Mouse (Mus musculus): ENCODE results near the gene Rnf43. TPM values are rescaled to one million over a fixed set of nuclear protein-coding genes. Genes with fewer than 3 reads are reported as not detected.

Gene Rnf43
- total RNA-seq, 2 experiments from 2014 or later: 0.09 to 0.16 TPM

DNA sequence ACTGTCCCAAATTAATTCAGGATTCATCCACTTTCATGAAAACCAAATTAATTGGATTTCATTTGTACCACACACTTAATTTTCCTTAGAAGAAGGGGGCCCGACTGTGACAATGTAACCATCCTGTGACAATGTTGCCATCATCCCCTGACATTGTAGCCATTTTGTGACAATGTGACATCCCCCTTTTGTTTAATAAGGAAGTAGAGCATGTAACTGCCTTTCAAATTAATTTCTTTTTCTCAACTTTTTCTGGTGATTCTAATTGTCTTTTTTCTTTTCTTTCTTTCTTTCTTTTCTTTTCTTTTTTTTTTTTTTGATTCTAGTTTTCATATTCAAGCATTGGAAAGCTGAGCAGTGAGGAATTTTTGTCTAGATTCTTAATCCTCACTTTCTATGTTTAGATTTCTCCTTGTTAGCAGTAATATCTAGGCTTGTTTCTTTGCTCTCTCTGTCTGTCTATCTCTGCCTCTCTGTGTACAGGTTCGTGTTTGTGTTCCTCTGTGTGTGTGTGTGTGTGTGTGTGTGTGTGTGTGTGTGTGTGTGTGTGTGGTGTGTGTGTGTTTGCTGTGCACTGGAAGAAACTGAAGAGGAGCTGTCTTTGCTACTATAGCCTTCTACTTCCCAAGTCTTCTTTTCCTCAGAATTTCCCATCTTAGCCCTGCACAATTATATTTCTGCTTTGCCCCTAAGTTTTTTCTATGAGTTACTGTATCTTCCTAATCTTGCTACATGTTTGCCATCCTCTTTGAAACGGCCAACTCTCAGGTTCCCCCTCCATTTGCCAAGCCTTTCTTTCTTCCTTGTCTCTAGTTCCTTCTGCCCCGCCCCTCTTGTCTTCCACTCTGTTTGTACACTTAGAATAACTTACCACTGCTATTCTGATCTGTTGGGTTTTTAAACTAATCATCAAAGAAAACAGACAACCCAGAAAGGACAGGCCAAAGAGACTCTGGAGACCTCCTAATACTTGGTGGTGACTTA is 4.9 kb downstream of the Rnf43 start:
- no peak for DNase-seq
- intact Hi-C loops (cut with DNase I; ENCODE audit: low total_unique reads): no loop called here

DNA sequence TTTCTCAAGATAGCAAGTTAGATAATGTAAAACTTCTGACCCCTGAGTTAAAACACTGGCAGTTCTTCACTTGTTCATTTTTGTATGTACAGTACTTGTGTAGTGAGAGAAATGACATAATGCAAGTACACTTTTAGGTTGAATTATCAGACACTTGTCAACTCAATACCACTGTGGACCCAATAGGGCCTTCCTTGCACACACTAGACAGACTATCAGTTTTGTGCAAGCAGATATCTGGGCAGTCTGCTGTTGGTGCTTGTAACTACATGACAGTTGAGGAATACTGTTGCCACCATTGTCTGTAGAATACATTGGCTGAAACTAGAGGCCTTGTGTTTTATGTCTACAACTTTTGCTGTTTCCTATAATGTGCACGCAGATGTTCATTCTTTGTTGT is 10.8 kb downstream of the Rnf43 start:
- intact Hi-C loops (cut with DNase I; ENCODE audit: low total_unique reads): no loop called here

DNA sequence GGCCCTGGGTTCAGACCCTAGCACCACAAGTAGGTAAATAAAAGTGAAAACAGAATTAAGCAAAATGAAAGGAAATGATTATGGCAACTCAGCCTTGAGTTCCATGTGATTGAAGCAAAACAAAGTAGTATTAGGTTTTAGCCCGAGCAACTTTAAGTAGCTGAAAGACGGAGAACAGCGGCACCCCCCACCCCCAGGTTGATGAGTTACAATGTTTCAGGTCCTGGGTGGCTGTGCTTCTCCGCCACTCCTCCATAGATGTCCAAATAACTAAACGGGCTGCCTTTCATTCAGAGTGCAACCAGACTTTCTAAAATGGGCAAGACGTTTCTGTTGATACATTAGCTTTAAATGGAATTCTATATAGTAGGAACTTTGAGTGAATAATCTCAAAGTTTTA is 13.1 kb downstream of the Rnf43 start:
- DNase-seq: no peak
- intact Hi-C loops (cut with DNase I; ENCODE audit: low total_unique reads): no loop called here

More for the DNA sequence above, 10.8 kb downstream of the Rnf43 start:
- no peak for DNase-seq

DNA sequence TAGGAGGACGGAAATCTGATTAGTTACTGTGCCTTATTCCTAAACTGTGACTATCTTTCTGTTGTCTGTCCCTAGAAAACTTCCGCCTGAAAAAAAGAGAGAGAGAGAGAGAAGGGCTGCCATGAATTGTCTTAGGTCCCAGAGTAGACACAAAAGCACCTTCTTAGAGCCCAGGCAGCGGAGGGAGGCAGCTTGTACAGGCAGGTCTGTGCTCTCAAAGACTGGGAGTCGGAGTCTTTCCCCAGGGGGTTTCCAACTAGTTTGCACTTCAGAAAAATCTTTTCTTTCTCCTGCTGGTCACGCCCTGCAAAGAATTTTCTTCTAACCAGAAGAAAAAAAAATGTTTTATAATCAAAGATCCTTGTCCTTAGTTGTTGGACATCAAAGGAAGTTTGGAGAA is 15.2 kb downstream of the Rnf43 start:
- intact Hi-C loops (cut with DNase I; ENCODE audit: low total_unique reads): no loop called here
- DNase-seq: no peak

DNA sequence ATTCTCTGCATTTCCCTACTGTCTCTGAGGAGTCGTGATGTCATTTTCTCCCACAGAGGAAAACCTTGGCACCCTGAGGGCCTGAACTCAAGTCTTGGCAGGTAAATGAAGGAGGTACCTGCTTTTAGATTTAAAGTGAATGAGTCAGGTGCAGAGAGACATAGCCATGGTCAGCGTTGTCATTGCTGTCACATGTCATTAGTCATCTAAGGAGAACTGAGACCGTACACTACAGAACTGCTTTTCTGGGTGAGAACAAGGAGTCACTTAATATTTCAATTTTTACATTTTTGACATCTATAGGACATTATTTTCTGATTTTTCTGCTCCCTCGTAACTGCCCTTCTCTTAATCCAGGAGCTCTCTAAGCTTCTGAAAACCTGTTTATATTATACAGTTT is 16.0 kb downstream of the Rnf43 start:
- intact Hi-C loops (cut with DNase I; ENCODE audit: low total_unique reads): no loop called here
- no peak for DNase-seq

DNA sequence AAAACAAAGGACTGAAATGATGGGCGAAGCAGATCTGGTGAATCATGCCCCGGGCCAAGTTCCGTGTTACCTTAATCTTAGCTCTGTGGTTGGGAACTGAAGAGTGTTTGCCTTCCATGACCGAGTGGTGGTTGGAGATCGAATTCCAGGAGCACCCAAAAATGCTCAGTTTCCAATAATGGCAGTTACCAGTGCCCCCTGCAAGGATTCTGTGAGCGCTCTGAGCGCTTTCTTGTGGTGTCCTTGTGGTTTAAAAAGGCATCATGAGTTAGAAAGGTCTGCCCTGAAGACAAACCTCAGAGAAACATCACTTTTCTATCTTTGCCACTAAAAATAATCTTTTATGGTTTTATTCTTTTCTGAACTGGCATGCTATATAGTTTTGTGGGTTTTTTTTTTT is 16.5 kb downstream of the Rnf43 start:
- intact Hi-C loops (cut with DNase I; ENCODE audit: low total_unique reads): no loop called here
- no peak for DNase-seq

DNA sequence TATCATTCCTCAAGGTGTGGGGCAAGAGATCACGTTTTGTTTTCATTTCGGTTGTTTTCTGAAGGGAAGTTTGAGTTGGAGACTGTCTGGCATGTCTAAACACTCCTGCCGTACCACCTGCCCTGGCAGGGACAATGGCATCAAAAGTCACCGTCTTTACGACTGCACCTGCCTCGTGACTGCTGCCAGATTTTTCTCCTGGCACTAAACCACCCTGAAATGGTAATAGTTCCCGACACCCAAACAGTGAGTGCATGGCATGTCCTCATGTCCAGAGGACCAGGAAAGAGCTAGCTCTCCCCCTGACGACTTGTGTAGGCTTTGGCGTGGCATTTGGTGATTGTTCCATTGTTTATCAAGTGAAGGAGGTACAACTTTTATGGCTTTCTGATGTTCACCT is 18.3 kb downstream of the Rnf43 start:
- no peak for DNase-seq
- intact Hi-C loops (cut with DNase I; ENCODE audit: low total_unique reads): no loop called here

DNA sequence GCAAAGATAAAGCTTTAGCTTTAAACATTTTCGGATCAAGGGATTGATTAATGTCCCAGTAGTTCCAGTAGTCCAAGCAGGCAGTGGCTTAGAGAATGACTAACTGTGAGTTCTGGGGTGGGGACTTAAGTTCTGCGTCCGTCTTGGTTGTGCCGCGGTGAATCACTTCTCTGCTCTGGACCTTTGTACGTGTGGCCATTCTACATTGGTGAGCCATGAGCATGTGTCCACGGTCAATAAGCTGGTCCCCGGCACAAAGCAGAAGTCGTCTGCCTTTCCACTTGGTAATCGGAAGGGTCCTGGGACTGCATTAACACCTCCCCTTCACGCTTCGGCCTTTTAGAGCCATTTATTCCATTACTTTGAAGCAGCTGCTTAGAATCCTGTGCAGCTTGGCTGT is 19.6 kb downstream of the Rnf43 start:
- DNase-seq: no peak
- intact Hi-C loops (cut with DNase I; ENCODE audit: low total_unique reads): no loop called here

DNA sequence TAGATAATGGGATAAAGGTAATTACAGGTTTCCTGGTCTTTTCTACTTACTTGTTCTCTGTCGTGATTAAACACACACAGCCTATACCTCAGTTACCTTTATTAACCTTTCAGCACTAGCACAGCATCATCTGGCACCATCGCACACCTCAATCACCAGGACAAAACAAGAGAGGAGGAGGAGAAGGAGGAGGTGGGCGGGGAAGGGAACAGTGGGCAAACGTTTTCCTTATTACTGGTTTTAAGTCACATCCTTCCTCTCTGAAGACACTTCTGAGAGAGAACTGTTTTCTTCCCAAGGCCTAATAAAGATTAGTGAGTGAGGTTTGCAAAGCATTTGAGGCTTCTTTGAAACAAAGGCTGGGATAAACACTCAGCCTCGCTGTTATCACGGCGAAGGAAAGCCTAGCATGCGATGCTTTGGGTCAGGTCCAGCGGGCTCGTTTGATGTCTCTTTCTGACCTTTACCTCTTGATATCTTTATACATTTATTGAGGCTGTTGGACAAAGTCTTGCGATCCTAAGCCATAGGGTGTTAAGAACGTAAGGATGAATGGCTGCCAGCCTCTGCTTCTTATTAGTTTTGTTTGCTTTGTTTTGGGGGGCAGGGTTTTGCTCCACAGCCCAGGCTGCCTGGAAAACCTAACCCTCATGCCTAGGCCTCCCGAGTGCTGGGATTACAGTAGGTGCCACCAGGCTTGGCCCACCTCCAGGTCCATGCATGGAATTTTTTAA is 20.5 kb downstream of the Rnf43 start:
- intact Hi-C loops (cut with DNase I; ENCODE audit: low total_unique reads): no loop called here
- no peak for DNase-seq

DNA sequence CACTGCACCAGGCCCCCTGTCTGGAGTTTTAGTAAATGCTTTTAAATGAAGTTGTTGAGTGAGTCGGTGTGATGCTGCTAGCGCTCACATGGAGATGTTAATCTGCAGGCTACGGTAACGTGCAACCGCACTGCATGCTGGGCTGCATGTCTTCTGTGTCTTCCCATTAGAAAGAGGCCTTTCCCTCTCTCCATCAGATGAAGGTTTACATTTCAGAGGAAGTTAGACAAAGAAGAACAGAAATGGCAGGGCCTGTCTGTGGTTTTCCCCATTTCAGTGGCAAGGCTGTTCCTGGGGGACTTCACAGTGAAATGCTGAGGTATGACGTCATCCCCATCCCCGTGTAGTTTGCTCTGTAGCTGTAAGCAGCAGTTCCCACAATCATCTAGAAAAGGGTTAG is 23.9 kb downstream of the Rnf43 start:
- DNase-seq: no peak
- intact Hi-C loops (cut with DNase I; ENCODE audit: low total_unique reads): no loop called here

DNA sequence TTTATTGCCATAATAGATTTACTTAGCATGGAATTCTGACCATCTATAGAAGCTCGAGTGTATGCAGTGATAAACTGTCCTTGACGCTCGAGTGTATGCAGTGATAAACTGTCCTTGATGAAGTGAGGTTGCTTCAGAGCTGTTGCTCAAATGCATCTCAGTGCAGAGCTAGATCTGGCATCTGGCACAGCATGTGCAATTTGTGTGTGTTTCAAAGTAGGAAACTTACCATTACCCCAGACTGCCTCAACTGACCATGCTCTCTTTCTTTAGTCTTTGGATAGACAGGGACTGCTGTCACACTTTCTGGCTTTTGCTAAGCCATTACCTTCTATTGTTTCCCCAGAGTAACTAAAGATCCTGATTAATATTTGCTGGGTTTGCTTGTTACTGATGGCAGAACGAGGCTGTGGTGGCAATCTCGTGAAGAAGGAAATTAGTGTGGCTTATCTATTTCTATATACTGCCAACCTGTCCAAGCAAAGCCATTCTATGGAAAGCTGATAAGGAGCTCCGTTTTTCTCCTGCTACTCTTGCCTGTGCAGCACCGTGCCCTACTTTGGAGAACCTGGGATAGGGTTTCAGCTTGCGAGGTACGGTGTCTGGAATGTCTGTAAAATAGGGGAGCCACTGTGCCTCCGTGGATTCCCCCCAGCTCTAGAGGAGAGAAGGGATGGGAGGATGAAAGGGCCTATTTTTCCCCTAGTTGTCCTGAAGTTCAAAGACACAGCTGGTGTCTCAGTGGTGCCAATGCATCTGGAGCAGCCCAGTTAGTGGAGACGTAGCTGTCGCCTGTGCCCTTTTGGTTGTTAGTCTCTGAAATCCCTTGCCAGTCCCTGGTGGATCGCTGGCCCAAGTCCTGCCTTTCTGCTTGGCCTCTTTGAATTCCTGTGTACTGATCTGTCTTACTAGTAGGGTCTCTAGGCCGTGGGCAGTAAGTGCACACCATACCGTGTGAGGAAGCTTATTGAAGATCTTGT is 25.0 kb downstream of the Rnf43 start:
- intact Hi-C loops (cut with DNase I; ENCODE audit: low total_unique reads): no loop called here
- no peak for DNase-seq

DNA sequence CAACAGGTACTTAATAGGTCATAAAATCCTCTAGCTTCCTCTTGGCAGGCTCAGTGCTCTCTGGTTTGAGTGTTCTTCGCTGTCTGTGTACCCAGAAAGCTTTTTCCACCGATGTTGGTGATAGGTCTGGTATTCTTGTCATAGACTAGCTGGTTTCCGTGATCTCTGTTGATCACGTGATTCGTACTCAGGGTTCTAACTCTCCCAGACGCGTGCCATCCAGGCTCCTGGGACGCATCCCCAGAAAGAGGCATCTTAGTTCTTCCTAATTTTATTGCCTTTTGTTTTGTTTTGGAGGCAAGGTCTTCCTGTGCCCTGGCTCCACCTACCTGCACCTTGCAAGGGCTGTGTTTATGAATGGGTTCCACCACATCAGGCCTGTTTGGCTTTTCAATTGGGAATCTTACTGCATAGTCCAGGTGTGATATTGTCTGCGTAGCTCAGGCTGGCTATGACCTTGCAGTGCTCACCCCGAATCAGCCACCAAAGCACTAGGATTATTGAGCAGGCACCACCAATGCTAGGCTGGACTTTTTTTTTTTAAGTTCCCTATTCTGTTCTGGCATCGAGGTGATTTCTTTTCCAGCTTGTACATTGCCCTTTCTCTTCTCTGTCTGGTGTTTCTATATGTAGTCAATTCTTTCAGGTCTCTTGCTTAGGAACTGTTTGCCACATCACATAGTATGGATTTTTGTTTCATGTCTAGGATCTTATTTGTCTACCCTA is 26.1 kb downstream of the Rnf43 start:
- intact Hi-C loops (cut with DNase I; ENCODE audit: low total_unique reads): no loop called here
- no peak for DNase-seq

DNA sequence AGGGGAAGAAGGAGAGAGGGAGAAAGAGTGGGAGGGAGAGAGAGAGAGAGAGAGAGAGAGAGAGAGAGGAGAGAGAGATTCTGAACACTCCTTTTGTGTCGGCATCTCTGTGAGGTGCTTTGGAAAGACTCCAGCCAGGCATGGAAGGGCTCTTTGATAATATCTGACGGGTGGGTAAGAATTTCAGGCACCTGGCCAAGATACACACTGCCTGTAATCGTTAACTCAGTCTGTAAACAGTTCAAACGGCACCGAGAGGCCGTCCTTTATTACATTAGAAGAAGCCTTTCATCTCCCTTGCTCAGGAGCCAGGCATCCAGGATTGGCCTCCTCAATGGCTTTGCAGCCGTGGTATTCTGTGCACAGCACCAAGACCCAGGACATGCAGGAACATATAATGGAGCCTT is 26.9 kb downstream of the Rnf43 start:
- intact Hi-C loops (cut with DNase I; ENCODE audit: low total_unique reads): no loop called here
- DNase-seq: no peak

DNA sequence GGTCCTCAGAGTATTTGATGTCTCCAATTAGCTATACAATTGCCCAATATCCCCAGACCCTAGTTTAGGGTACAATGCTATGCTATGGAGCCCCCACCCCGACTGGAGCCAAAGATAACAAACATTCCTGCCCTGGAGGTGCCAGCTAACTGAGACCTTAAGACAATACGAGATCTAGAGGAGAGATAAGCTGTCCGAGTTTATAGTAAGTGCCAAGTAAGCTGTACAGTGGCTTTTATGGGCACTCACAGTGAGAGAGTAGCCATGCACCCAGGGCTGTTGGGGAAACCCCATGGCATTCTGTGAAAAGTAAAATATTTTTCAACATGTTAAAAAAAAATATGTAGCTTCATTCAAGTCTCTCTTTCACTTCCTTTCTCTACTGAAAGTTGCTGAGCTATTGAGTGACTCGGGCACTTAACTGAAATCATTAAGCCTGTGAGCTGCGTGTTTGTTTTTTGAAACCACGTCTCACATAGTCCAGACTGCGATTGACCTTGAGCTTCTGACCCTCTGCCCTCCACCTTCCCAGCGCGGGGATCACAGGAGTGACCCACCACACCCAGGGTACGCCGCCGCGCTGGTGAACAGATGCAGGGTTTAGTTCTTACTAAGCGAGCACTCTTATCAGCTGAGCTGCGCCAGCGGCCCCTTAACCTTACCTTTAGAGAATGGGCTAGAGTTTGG is 27.7 kb downstream of the Rnf43 start:
- DNase-seq: no peak
- intact Hi-C loops (cut with DNase I; ENCODE audit: low total_unique reads): no loop called here

DNA sequence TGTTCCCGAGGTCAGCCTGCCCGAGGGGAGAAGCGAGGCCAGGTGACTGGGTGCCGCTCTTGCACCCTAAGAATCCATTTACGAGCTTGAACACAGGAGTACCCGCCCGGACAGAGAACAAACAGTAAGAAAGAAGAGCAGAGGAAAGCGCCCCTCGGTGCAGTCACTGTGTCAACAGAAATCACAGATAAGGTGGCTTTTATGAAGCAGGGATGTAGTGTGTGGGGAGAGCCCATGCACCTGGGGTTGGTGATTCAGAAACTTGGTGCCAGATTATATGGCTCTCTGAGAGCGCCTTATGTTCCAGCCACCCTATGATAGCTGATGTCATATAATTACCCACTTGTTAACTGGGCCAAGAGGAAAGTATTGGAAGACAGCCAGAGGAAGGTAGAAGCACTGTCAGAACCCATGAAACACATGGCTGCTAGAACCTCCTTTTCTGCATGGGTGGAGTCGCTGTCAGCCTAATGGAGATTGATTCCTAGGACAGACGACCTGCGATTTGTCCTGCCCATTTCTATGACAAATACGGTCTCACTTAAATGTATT is 34.7 kb downstream of the Rnf43 start:
- intact Hi-C loops (cut with DNase I; ENCODE audit: low total_unique reads): no loop called here
- DNase-seq: no peak

DNA sequence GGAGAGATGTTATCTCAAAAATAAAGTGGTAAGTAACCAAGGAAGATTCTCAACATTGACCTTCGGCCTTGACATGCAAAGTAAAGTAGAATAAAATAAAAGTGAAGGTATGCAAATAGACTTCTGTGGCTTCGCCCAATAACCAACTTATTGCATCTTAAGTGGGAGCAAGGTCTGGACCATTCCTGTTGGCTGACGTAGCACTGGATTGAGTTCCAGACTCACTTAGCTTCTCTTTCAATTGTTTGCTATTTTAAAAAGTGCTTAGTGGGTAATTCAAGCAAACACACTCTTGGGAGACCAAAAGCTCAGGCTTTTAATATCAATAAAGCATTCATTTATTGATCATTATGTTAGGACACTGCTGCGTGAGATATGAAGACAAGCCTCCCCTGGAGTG is 35.6 kb downstream of the Rnf43 start:
- intact Hi-C loops (cut with DNase I; ENCODE audit: low total_unique reads): no loop called here
- no peak for DNase-seq

DNA sequence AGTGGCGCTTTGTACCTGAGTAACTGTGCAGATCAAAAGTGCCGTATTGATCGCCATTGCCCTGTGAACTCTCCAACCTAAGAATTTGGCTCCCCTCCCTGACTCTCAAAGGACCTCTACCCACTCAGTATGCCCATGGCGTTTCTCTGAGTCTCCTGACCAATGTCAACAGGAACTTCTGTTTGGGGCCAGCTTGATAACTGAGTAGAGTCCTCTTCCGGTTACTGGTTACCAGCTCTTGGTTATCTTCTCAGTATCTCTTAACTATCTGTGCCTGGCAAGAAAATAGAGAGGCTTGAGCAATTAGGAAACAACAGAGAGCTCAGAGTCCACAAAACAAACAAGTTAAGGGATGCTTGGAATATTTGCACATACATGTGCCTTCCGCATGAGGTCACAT is 38.6 kb downstream of the Rnf43 start:
- intact Hi-C loops (cut with DNase I; ENCODE audit: low total_unique reads): no loop called here
- DNase-seq: no peak

DNA sequence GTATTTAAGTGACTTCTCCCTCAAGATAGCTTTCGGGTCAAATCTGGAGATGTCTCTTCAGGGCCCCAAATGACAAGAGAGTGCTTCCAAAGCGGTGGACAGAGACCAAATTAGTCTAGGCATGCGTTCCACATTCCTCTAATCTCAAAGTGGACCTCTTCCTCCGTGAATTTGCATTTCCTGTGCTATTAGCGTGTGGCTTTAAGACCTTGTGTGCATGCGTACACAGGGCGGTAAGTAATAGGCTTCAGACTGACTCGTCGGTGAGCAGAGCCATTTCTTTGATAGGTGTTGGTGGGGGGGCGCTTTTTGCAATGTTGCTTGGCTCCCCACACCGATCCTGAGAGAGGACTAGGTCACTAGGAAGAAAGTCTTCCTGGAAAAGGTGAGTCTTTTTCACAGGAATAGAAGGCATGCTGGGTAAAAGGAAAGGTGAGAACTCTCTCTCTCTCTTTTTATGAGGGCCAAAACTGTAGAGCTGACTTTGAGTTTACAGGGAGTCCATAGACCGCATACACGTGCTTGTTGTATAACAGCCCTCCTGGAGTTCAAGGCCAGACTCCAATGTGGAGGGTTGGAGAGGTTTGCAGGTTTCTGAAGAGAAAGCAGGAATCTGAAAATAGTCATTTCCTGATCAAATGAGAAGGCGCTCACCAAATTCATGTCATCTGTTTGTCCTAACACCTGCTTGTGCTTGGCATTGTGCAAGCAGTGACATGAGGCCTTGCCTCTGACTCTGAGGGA is 39.5 kb downstream of the Rnf43 start:
- intact Hi-C loops (cut with DNase I; ENCODE audit: low total_unique reads): no loop called here
- DNase-seq: no peak

Measured in gastrocnemius, postnatal 14 days (tissue).